Mouse (Mus musculus) liver, embryonic 14.5 days (tissue): ENCODE results near the gene Gm10330.
"Not testable (repeated sequence)": the region's sequence is repeated elsewhere in the genome, so short reads cannot be mapped to it uniquely, and the experiment has no call there.

Source experiments
- CTCF ChIP-seq: IDR thresholded peaks from 2 replicates; pipeline ENCODE4 v1.5.1; 2016; ENCODE audit warnings: antibody characterized with exemption, low read depth, control low read depth
- EP300 ChIP-seq: IDR thresholded peaks from 2 replicates; pipeline ENCODE4 v1.6.1; 2016; ENCODE audit warnings: antibody characterized with exemption, low read depth

DNA sequence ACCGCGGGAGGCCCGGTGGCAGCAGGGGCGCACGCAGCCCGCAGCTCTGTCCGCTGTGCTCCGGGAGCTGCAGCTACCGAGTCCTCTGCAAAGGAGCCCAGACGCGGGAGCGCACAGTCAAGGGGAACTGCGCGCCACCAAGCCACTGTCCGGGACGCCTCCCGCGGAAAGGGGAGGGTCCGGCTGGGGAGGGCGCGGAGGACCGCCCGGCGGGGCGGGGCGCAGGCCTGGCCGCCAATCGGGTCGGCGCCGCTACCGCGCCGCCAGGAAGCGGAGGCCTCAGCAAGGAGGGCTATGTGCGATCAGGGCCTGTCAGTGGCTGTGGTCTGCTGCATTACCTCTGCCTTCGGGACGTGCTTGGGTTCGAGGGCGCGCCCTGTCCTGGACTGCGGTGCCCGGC lies 20.7 kb upstream of the Gm10330 start:
- not testable (repeated sequence) for TF ChIP-seq CTCF, EP300
